Mouse (Mus musculus) forebrain, embryonic 11.5 days (tissue): ENCODE measurements around the gene Capn7. TPM values are rescaled to one million over a fixed set of nuclear protein-coding genes. Genes with fewer than 3 reads are reported as not detected.

Experiments used
- ATAC-seq: fragments of 200-750 bp; cut with Nextera tagmentation; replicated peaks from 2 replicates; pipeline ENCODE4 v1.8.0; 2017; ENCODE audit warnings: moderate TSS enrichment; ENCODE audit not compliant: low FRiP score
- DNase-seq: peaks from one replicate; pipeline ENCODE4 v3.0.0-alpha.2; 2017; ENCODE audit warnings: low spot score
- H3K27ac ChIP-seq: fragments of 300-500 bp; sonication (generic); 2 replicates; pipeline ENCODE4 v1.5.1; 2014; ENCODE audit warnings: low read depth, low read length
- H3K27me3 ChIP-seq: fragments of 300-500 bp; sonication (generic); 2 replicates; pipeline ENCODE4 v1.6.1; 2014; ENCODE audit warnings: mild to moderate bottlenecking, low read length, mixed read lengths; ENCODE audit not compliant: control insufficient read depth, insufficient read depth
- H3K36me3 ChIP-seq: fragments of 300-500 bp; sonication (generic); 2 replicates; pipeline ENCODE4 v1.6.1; 2014; ENCODE audit warnings: mild to moderate bottlenecking, low read length, moderate library complexity, mixed read lengths; ENCODE audit not compliant: control insufficient read depth, insufficient read depth
- H3K4me1 ChIP-seq: fragments of 300-500 bp; sonication (generic); replicated peaks from 2 replicates; pipeline ENCODE4 v1.6.1; 2014; ENCODE audit warnings: low read length, mixed read lengths; ENCODE audit not compliant: control insufficient read depth, insufficient read depth
- H3K4me2 ChIP-seq: fragments of 300-500 bp; sonication (generic); 2 replicates; pipeline ENCODE4 v1.6.1; 2014; ENCODE audit warnings: low read depth, mild to moderate bottlenecking, low read length, moderate library complexity, mixed read lengths; ENCODE audit not compliant: severe bottlenecking
- H3K4me3 ChIP-seq: fragments of 300-500 bp; sonication (generic); 2 replicates; pipeline ENCODE4 v1.5.1; 2014; ENCODE audit warnings: low read depth, low read length
- H3K9ac ChIP-seq: fragments of 300-500 bp; sonication (generic); 2 replicates; pipeline ENCODE4 v1.6.1; 2014; ENCODE audit warnings: low read length
- H3K9me3 ChIP-seq: fragments of 300-500 bp; sonication (generic); 2 replicates; pipeline ENCODE4 v1.6.1; 2016; ENCODE audit warnings: low read length, mixed read lengths; ENCODE audit not compliant: control insufficient read depth
- WGBS: fragments of 180-500 bp; shearing (Covaris S2); extraction: QIAGEN DNeasy Blood & Tissue Kit; methylation state at CpG from one replicate; pipeline ENCODE4 v1.1.7; 2014; 5-methylcytosine and 5-hydroxymethylcytosine counted together
- polyA plus RNA-seq: library from polyadenylated mRNA; unstranded; fragments of >200 nt; fragmentation: Nextera tagmentation; extraction: Ambion mirVana; gene quantifications from 2 replicates; pipeline ENCODE4 v1.2.1, GENCODE M21; 2014

Capn7 gene
- polyA plus RNA-seq, 1 experiment from 2014 or later: 36.2 TPM

GRCm38 (mm10) chr14:31387301-31387981 lies 51.0 kb downstream of the Capn7 start:
- Histone ChIP-seq H3K36me3 (no peaks in the 10 kb centered on the region), H3K4me2 (no peak overlapping the region), H3K9me3 (no peaks in the 10 kb centered on the region), H3K27me3 (no peaks in the 10 kb centered on the region), H3K4me1 (no peaks in the 10 kb centered on the region), H3K9ac (no peak overlapping the region), H3K27ac (no peak overlapping the region), H3K4me3 (no peak overlapping the region)
- DNase-seq (no peak), ATAC-seq (no peak)
- 83% methylated on average over 11 of the region's 11 CpGs for WGBS

DNA sequence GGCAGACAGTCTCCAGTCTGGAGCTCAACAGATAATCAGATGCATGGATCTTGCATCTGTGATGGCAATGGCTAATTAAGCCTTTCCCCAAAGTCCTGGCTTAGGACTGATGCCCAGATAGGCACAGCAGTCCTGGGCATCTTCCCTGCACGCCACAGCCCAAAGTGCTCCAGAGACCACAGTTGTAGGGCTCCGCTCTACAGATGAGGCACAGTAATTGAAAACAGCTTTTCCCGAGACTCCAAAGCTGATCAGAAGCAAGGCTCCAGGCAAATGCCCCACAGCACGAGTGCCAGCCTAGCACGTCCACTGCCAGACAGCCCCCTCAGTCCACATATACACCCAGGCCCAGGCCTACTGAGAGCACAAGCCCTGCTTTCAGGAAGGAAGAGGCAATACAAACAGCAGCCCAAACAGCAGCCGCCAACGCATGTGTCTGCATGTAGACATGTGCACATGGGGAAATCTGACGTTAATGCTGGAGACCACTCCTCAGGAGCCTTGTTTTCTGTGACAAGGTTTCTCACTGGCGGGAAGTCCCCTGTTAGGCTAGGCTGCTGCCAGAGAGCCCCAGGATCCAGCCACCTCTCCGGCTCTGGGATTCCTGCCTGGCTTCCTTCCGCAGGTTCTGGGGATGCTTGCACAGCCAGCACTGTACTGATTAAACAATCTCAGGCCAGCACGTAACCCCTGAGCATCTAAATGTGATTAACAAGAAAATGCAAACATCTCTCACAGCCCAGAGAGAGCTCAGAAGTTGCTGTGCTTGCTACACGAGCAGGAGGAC lies 51.8 kb downstream of the Capn7 start:
- no peak overlapping the region for H3K4me3 ChIP-seq
- ATAC-seq: no peak
- H3K4me2 ChIP-seq: no peak overlapping the region
- no peaks in the 10 kb centered on the region for H3K4me1 ChIP-seq
- no peak for DNase-seq
- H3K27me3 ChIP-seq: no peaks in the 10 kb centered on the region
- H3K36me3 ChIP-seq: no peaks in the 10 kb centered on the region
- H3K27ac ChIP-seq: no peak overlapping the region
- no peak overlapping the region for H3K9ac ChIP-seq
- WGBS: 77% methylated on average over 13 of the region's 13 CpGs
- no peaks in the 10 kb centered on the region for H3K9me3 ChIP-seq

DNA sequence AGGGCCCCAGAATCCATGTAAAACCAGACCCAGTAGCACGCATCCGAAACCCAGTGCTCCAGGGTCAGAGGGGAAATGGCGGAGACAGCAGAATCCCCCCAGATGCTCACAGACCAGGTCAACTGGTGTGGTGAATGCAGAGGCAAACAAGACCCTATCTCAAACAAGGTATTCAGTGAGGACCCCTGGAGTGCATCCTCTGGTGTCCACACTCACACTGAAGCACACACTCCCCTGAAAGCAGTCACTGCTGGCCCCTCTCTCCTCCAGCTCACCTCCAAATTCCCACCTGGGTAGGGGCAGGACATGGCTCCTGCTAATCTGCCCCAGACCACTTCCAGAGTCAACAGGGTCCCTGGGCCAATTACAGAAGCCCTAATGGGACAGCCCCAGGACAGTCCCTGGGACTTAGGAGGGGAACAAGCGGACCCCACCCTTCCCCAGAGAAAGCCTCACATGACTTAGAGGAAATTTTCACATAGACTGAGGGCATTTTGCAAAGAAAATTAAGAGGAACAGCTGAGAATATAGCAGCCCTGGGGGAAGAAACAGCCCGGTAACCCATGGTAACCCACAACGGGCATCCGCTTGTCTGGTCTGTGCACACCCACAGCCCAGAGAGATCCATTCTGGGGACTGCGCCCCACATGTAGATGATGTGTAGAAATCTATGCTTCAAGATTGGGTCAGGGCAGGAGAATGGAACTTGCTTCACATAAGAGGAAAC lies 53.1 kb downstream of the Capn7 start:
- Histone ChIP-seq H3K9ac (no peak overlapping the region), H3K4me2 (no peak overlapping the region), H3K9me3 (no peaks in the 10 kb centered on the region), H3K4me1 (no peaks in the 10 kb centered on the region), H3K27me3 (no peaks in the 10 kb centered on the region), H3K4me3 (no peak overlapping the region), H3K36me3 (no peaks in the 10 kb centered on the region), H3K27ac (no peak overlapping the region)
- no peak for ATAC-seq
- no peak for DNase-seq
- WGBS: 94% methylated on average over 8 of the region's 8 CpGs

GRCm38 (mm10) chr14:31392300-31392699 lies 55.9 kb downstream of the Capn7 start:
- no peak overlapping the region for H3K4me2 ChIP-seq
- DNase-seq (no peak), ATAC-seq (no peak)
- no peaks in the 10 kb centered on the region for H3K4me1 ChIP-seq
- WGBS: 83% methylated on average over 5 of the region's 5 CpGs
- no peak overlapping the region for H3K27ac ChIP-seq
- no peaks in the 10 kb centered on the region for H3K36me3 ChIP-seq
- H3K9ac ChIP-seq: no peak overlapping the region
- no peaks in the 10 kb centered on the region; the same call in 1 of the 2 replicates for H3K9me3 ChIP-seq
- H3K4me3 ChIP-seq: no peak overlapping the region
- H3K27me3 ChIP-seq: no peaks in the 10 kb centered on the region

GRCm38 (mm10) chr14:31392873-31393545 lies 56.6 kb downstream of the Capn7 start:
- Histone ChIP-seq H3K4me2 (no peak overlapping the region), H3K36me3 (no peaks in the 10 kb centered on the region), H3K4me3 (no peak overlapping the region), H3K4me1 (no peaks in the 10 kb centered on the region), H3K9me3 (no peaks in the 10 kb centered on the region; the same call in 1 of the 2 replicates), H3K9ac (no peak overlapping the region), H3K27ac (no peak overlapping the region), H3K27me3 (no peaks in the 10 kb centered on the region)
- ATAC-seq (no peak), DNase-seq (no peak)
- WGBS: 83% methylated on average over 8 of the region's 8 CpGs

DNA sequence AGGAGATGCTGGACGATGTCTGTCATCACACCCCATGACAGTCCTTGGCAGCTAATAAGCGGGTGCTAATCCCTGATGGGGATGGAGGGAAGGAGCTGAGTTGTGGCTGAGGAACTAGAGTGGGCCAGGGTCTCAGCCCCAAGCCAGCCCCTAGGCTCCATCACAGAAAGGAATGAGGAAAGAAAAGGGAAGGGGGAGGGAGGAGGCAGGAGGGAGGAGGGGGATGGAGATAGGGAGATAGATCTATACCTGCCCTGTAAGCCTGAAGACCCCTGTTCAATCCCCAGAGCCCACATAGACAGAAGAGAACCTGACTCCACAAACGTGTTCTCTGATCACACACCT lies 57.1 kb downstream of the Capn7 start:
- Histone ChIP-seq H3K9me3 (no peaks in the 10 kb centered on the region; the same call in 1 of the 2 replicates), H3K4me1 (no peaks in the 10 kb centered on the region), H3K27ac (no peak overlapping the region), H3K9ac (no peak overlapping the region), H3K4me3 (no peak overlapping the region), H3K36me3 (no peaks in the 10 kb centered on the region), H3K4me2 (no peak overlapping the region), H3K27me3 (no peaks in the 10 kb centered on the region)
- ATAC-seq (no peak), DNase-seq (no peak)
- 95% methylated on average over 3 of the region's 3 CpGs for WGBS

DNA sequence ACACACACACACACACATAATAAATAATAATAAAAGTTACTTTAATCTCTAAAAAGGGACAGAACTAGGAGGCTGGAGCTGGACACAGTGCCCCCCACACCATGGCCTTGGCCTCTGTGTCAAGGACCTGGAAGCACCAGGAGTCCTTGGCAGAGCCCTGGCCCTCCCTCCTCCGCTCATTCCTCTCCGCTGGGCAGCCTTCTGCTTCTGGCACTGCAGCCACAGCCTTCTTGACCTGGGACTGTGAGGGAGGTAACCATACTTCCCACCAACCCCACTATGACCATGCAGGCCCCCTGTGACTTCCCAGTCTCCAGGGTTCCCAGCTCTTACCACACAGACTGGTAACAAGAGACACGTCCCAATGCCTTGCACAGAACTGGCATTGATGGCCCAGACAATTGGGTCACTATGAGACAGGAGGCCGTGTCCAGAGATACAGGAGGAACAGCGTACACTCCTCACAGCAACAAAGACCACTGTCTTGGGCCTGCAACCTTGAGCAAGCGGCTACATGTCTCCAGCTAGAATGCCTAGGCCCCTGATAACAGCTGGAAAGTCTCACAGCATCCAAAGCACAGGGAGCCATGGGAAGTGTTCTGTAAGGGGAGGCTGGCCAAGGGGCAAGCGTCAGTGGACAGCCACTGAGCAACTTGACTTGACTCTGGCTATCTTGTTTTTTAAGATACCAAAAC lies 57.6 kb downstream of the Capn7 start:
- Histone ChIP-seq H3K27ac (no peak overlapping the region), H3K4me2 (no peak overlapping the region)
- 89% methylated on average over 7 of the region's 7 CpGs for WGBS

More for the DNA sequence above, 57.6 kb downstream of the Capn7 start:
- Histone ChIP-seq H3K36me3 (no peaks in the 10 kb centered on the region), H3K4me3 (no peak overlapping the region), H3K9ac (no peak overlapping the region), H3K27me3 (no peaks in the 10 kb centered on the region), H3K4me1 (no peaks in the 10 kb centered on the region), H3K9me3 (no peaks in the 10 kb centered on the region; the same call in 1 of the 2 replicates)
- ATAC-seq (no peak), DNase-seq (no peak)
